Mouse (Mus musculus) urinary bladder, adult 2 months (tissue): ENCODE data around the gene Sv2a. TPM values are rescaled to one million over a fixed set of nuclear protein-coding genes. Genes with fewer than 3 reads are reported as not detected.
A peak's percentile ranks its signal among the peaks of the same experiment; 100 is the strongest.
"Not testable (repeated sequence)": the region's sequence is repeated elsewhere in the genome, so short reads cannot be mapped to it uniquely, and the experiment has no call there.

ENCODE experiments used
- DNase-seq: peaks from one replicate; pipeline ENCODE4 v3.0.0; 2022; ENCODE audit warnings: low spot score
- polyA plus RNA-seq: library from polyadenylated mRNA; depleted of rRNA; stranded (reverse); fragments of >200 nt; gene quantifications from 2 replicates; pipeline ENCODE4 v1.2.3, GENCODE M21; 2012

Gene Sv2a
- polyA plus RNA-seq, 1 experiment: 8.6 TPM

DNA sequence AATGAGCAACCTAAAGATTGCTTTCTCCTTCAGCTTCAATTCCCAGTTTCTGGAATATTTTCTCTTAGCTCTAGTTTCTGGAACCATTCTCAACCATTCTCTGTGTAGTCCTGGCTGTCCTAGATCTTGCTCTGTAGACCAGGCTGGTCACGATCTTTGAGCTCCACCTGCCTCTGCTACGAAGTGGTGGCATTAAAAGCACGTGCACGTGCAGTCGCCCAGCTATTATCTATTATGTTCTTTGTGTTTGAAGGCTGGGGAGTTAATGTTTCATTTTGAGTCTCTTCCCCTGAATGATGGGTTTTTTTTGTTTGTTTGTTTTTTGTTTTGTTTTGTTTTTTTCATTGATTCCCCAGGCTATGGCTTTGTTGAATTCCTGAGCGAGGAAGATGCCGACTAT, 7.8 kb upstream of the Sv2a start:
- no peak for DNase-seq

GRCm38 (mm10) chr3:96174042-96174441, 6.9 kb upstream of the Sv2a start:
- not testable (repeated sequence) for DNase-seq

GRCm38 (mm10) chr3:96175251-96175650, 5.7 kb upstream of the Sv2a start:
- no peak for DNase-seq

GRCm38 (mm10) chr3:96178427-96178826, 2.5 kb upstream of the Sv2a start:
- no peak for DNase-seq

DNA sequence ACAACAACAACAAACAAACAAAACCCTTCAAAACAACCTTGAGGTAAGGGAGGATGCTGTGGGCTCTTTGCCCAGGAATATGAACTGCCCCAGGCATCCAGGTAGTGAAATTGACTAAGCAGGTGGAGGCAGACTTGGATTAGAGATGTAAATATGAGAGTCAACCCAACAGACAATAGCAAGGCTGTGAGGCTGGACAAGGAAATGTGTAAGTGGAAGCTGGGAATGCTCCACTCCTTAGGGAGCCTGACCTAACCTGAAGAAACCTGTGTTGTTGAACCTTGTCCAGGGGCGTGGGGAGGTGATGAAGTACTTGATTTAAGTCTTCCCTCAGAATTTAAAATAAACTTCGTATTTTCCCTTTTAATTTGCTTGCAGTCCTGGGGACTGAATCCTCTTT, 2.0 kb upstream of the Sv2a start:
- DNase-seq: no peak

DNA sequence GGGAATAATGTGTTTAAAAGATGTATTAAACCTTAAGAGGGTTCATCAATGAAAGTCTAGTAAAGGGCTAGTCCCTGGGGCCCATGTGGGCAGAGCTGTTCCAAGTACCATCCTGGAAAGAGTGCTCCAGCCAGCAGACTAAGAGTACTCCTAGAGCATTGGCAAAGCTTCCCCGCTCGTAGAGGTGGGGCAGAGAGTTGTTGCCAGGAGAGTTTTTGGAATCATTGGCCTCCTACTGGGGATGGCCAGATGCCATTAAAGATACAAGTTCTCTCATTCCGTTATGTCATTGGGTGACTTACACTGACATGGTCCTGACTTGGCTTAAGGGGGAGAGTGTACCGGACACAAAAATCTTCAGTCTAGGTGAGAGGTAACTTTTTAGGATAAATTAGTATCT, 1.4 kb upstream of the Sv2a start:
- no peak for DNase-seq

GRCm38 (mm10) chr3:96181510-96182381, 795 bp downstream of the Sv2a start:
- no peak for DNase-seq

DNA sequence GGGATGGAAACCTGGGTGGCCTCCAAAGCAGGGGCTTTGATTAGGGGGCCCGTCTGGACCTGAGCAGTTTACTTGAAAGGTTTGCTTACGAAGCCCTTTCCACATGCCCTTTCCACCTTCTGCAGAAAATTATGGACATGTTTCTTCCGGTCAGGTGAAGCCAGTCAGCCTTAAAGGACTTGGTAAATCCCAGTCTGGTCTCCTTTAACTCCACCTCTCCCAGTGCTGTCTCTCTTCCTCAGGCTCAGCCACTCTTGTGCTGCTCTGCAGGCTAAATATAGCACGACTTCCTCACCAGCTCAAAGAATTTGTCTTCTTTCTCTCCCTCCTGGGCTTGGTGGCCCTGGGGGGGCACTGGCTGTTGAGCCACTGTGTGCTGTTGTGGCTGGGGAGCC, 1.4 kb downstream of the Sv2a start:
- no peak for DNase-seq

- no peak for DNase-seq
Observed at GRCm38 (mm10) chr3:96192977-96193376, 12.0 kb downstream of the Sv2a start.

DNA sequence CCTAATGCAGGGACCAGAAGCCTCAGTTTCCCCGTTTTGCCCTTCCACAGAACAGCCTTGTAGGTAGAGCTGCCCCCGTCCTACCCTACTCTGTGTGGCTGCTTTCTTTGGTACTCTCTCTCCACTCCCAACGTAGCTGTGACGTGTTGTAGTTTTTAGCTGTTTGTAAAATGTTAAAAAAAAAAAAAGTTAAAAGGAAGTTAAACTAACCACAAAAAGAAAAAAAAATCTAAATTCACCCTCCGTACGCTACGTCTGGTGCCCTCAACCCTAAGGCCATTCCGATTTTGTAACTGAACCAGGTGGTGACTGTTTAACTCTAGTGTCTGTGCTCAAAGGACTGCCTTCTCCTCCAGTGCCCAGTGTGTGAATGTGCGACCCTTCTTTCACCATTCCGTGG, 14.0 kb downstream of the Sv2a start:
- DNase-seq: no peak

GRCm38 (mm10) chr3:96195616-96196313, 14.8 kb downstream of the Sv2a start:
- DNase-seq: no peak

GRCm38 (mm10) chr3:96196437-96197128, 15.6 kb downstream of the Sv2a start:
- DNase-seq: no peak

GRCm38 (mm10) chr3:96197129-96197749, 16.3 kb downstream of the Sv2a start:
- peak; percentile 73 for DNase-seq

DNA sequence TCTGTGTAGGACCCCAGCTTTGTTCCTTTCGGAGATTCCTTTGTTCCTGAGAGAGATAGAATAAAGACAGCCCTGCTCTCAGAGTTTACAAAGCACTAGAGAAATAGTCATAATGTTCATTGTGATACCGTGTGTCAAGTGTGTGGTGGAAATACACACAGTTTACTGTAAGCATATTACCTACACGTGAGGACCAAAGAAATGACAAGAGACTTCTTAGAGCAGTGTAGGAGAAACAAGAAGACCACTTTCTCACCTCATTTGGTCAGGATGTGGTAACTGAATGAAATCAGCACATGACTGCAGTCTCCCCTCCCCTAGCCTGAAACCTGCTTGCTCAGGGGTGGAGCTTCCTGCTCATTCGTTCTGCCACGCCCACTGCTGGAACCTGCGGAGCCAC, 17.2 kb downstream of the Sv2a start:
- DNase-seq: no peak

DNA sequence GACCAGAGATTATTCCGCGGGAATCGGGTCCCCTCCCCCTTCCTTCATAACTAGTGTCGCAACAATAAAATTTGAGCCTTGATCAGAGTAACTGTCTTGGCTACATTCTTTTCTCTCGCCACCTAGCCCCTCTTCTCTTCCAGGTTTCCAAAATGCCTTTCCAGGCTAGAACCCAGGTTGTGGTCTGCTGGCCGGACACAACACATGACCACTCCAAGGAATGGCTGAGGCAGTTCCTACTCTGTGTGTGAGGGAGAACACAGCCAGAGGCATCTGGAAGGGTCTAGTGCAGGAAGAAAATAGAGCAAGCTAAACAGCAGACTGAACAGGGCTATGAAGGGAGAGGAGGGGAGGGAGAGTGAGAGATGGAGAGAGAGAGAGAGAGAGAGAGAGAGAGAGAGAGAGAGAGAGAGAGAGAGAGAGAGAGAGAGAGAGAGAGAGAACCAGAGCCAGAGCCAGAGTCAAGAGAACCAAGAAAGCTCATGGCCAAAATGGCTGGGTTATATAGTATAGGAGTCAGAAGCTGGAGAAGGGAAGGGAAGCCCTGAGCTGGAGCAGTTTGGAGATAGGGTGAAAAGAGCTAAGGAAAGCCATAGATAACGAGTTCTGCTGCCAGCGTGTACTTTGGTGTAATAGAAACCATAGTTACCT, 17.8 kb downstream of the Sv2a start:
- DNase-seq: not testable (repeated sequence)

DNA sequence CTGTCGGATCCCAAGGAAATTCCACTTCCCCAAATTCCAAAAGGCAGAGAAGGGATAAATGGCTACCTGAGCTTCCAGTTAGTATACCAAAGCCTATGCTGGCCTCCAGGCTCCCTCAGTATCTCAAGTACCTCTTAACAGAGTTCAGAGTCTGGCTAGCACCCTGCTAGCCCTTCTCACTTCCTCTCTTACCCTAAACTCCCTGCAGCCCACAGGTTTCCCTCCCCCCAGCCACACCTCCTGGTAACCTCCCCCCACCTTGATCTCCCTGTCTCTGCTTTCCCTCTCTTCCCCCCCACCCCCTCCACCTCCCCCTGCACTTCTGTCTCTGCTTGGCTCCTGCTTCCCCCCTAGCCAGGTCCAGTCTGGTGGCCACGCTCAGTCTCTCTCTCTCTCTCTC, 18.8 kb downstream of the Sv2a start:
- no peak for DNase-seq

DNA sequence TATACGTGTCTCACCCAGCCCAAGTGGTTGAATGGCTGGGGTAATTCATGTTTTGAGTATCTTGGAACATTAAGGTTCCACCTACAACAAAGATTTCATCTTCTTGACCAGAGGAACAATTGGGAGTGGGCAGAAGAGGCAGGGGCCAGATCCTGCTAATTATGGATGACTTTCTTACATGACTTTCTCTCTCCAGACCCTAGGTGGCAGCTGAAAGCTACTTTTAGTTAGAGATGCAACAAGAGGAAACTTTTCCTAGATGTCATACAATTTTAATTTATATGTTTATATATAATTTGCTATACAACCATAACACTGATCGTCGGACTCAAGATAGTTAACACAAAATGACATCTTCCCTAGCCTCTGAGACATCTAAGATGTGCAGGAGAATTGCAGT, 26.9 kb downstream of the Sv2a start:
- DNase-seq: no peak

DNA sequence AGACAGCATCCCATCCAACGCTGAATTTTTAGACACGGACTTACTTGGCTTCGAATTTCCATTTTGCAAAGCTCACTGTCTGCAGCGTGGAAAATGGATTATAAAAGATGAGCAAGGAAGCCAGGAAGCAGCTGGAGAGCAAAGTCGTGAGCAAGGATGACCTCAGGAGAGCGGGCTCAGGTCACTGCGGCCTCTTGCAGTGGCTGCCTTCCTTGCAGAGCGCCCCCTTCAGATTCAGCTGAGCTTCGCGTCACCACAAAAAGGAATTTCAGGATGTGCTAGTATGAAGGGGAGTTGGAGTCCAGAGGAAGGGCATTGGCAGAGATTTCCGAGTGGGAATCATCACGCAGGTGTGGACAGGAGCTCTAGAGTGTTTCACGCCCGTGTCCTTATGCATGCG, 28.3 kb downstream of the Sv2a start:
- no peak for DNase-seq

- no peak for DNase-seq
Observed at GRCm38 (mm10) chr3:96219191-96219641, 38.3 kb downstream of the Sv2a start.

GRCm38 (mm10) chr3:96219661-96220130, 38.7 kb downstream of the Sv2a start, which contains the start of the genes Bola1 and Hist2h2ab:
Gene Bola1, minus strand, starts transcription at chr3:96219709.
Gene Hist2h2ab, plus strand, starts transcription at chr3:96219865.
- peak; percentile 84 for DNase-seq

DNA sequence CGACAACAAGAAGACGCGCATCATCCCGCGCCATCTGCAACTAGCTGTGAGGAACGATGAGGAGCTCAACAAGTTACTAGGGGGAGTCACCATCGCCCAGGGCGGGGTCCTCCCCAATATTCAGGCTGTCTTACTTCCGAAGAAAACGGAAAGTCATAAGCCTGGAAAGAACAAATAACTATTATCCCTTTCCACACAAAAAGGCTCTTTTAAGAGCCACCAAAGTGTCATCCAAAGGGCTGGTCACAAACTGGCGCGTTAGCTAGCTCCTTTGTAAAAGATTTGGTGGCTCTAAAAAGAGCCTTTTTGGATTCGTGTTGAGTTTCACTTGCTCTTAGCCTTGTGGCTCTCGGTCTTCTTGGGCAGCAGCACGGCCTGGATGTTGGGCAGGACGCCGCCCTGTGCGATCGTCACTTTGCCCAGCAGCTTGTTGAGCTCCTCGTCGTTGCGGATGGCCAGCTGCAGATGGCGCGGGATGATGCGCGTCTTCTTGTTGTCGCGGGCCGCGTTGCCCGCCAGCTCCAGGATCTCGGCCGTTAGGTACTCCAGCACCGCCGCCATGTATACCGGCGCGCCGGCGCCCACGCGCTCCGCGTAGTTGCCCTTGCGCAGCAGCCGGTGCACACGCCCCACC, 39.3 kb downstream of the Sv2a start:
- DNase-seq: peak; percentile 67
